Mouse (Mus musculus) lung, adult 2 months (tissue): ENCODE measurements around the gene Rpl7l1. TPM values are rescaled to one million over a fixed set of nuclear protein-coding genes. Genes with fewer than 3 reads are reported as not detected.
A peak's percentile ranks its signal among the peaks of the same experiment; 100 is the strongest.

Source experiments
- DNase-seq: peaks from one replicate; pipeline ENCODE4 v3.0.0; 2022
- H3K4me1 ChIP-seq: fragments of 200-500 bp; 2 replicates; pipeline ENCODE4 v1.6.1; 2011; ENCODE audit warnings: low read length; ENCODE audit not compliant: control insufficient read depth, insufficient read depth
- H3K4me3 ChIP-seq: fragments of 200-500 bp; replicated peaks from 2 replicates; pipeline ENCODE3; 2011; ENCODE audit warnings: low read depth, mild to moderate bottlenecking, control low read depth, low read length; ENCODE audit errors: extremely low read depth
- CTCF ChIP-seq: fragments of 200-500 bp; IDR thresholded peaks from 2 replicates; pipeline ENCODE4 v1.5.1; 2011; ENCODE audit warnings: mild to moderate bottlenecking, low read length, control low read depth; ENCODE audit not compliant: insufficient read depth
- POLR2A ChIP-seq: fragments of 200-500 bp; IDR thresholded peaks from 2 replicates; pipeline ENCODE4 v1.6.1; 2011; ENCODE audit warnings: low read depth, mild to moderate bottlenecking, control low read depth, low read length, borderline replicate concordance; ENCODE audit errors: extremely low read depth
- WGBS: fragments of 180-500 bp; shearing (Covaris S2); methylation state at CpG from one replicate; pipeline ENCODE4 v1.1.7; 2018; 5-methylcytosine and 5-hydroxymethylcytosine counted together
- polyA plus RNA-seq: library from polyadenylated mRNA; depleted of rRNA; stranded (reverse); fragments of >200 nt; gene quantifications from 2 replicates; pipeline ENCODE4 v1.2.3, GENCODE M21; 2012; rRNA removed

The Rpl7l1 gene
- polyA plus RNA-seq: 14.3 and 21.6 TPM in 2 replicates

- TF ChIP-seq CTCF (peak; percentile 46), POLR2A (peak; percentile 92; the same call in 1 of the 2 replicates)
- WGBS: under 1% methylated on average over 44 of the region's 44 CpGs
- H3K4me3 ChIP-seq: peak within 1 kb of the TSS; percentile 84
- DNase-seq: peak; percentile 87
- peaks cover 2% of the 10 kb centered on the region; the same call in 1 of the 2 replicates for H3K4me1 ChIP-seq
Measured at GRCm38 (mm10) chr17:46782341-46783221, at the start of gene Rpl7l1. Rpl7l1 (minus strand) TSS chr17:46782672.

DNA sequence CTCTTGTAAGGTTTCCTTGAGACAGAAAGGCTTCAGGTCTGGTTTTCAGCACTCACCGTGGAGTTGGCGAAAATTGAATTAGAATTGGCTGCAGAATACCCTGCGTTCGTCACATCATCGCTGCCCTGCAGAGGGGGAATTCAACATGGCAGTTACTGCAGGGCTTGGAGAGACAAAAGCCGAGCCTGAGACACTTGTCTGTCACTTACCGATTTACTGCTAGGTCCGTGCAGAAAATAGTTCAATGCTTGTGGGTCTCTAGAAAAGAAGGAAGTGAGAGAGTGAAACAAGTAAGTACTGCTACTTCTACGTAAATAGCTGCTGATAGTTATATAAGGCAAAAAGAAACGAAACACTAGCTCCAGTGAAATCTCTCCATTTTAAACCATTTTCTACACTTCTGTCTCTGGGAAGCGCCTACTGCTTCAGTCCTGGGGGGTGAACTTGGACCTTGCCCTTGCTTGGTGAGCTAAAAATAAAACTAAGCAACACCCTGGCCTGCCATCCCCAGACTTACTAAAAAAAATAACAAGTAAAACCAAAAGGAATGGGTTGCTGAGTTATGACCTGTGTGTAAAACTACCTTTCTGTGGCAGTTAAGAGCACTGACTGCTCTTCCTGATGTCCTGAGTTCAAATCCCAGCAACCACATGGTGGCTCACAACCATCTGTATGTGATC is 47.5 kb upstream of the Rpl7l1 start:
- Histone ChIP-seq H3K4me1 (peaks cover 14% of the 10 kb centered on the region), H3K4me3 (no peak overlapping the region)
- 83% methylated on average over 11 of the region's 11 CpGs for WGBS
- no peak for TF ChIP-seq CTCF
- no peak for DNase-seq

GRCm38 (mm10) chr17:46828935-46829334 is 46.5 kb upstream of the Rpl7l1 start:
- no peak for DNase-seq
- 73% methylated on average over 3 of the region's 3 CpGs for WGBS

DNA sequence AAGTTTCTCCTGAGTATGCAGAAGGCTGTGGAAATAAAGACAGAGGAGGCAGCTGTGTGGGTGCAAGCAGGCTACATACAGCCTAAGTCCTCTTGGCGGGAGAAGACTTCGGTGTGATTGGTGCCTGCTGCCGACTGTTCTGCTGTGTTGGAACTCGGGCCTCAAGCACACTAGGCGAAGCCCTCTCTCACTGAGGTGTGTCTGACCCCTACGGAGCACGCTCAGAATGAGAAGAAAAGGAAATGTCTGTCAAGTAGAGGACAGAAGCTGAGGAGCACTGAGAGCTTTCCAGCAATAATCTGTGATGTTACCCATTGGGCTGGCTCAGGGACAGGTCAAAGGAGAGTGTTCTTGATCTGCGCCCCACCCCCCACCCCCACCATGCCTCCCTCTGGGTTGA is 40.6 kb upstream of the Rpl7l1 start:
- no peak for DNase-seq
- 85% methylated on average over 8 of the region's 8 CpGs for WGBS
- H3K4me3 ChIP-seq: no peak overlapping the region
- no peak for TF ChIP-seq POLR2A
- no peak for TF ChIP-seq CTCF
- H3K4me1 ChIP-seq: no peaks in the 10 kb centered on the region

More at GRCm38 (mm10) chr17:46828935-46829334, 46.5 kb upstream of the Rpl7l1 start:
- no peak overlapping the region for H3K4me3 ChIP-seq
- TF ChIP-seq CTCF (no peak), POLR2A (no peak)
- H3K4me1 ChIP-seq: peaks cover 14% of the 10 kb centered on the region

- WGBS: 90% methylated on average over 7 of the region's 7 CpGs
- no peak for DNase-seq
- H3K4me3 ChIP-seq: no peak overlapping the region
- TF ChIP-seq POLR2A (no peak), CTCF (no peak)
- no peaks in the 10 kb centered on the region for H3K4me1 ChIP-seq
Measured at GRCm38 (mm10) chr17:46820628-46821027, 38.2 kb upstream of the Rpl7l1 start.

- TF ChIP-seq CTCF (no peak), POLR2A (no peak)
- no peaks in the 10 kb centered on the region for H3K4me1 ChIP-seq
- no peak for DNase-seq
- 90% methylated on average over 12 of the region's 12 CpGs for WGBS
- H3K4me3 ChIP-seq: no peak overlapping the region
Measured at GRCm38 (mm10) chr17:46817734-46818158, 35.3 kb upstream of the Rpl7l1 start.

GRCm38 (mm10) chr17:46816306-46816705 is 33.8 kb upstream of the Rpl7l1 start:
- TF ChIP-seq CTCF: no peak
- no peak for TF ChIP-seq POLR2A
- no peak overlapping the region for H3K4me3 ChIP-seq
- H3K4me1 ChIP-seq: no peaks in the 10 kb centered on the region
- 82% methylated on average over 13 of the region's 13 CpGs for WGBS
- DNase-seq: no peak

DNA sequence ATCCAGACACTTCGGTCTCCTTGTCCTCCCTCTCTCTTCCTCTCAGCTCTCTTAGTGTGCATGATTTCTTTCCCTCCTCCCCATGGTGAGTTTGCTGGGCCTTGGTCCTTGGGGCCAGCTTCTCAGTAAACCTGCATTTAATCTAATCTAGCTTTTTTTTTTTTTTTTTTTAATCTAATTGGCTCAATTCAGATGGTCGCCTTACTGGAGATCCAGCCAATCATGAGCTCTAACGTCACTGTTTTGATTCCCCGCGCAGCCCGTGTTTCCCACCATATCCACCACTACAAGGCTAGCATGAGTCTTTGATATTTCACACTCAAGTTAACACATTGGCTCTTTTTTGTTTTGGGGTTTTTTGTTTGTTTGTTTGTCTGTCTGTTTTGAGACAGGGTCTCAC is 32.0 kb upstream of the Rpl7l1 start:
- TF ChIP-seq CTCF (no peak), POLR2A (no peak)
- 93% methylated on average over 6 of the region's 6 CpGs for WGBS

GRCm38 (mm10) chr17:46813637-46814036 is 31.2 kb upstream of the Rpl7l1 start:
- DNase-seq: no peak
- WGBS: 59% methylated on average over 8 of the region's 8 CpGs
- no peaks in the 10 kb centered on the region for H3K4me1 ChIP-seq
- TF ChIP-seq POLR2A (no peak), CTCF (no peak)
- no peak overlapping the region for H3K4me3 ChIP-seq

More for the DNA sequence above, 32.0 kb upstream of the Rpl7l1 start:
- H3K4me3 ChIP-seq: no peak overlapping the region
- no peak for DNase-seq
- H3K4me1 ChIP-seq: no peaks in the 10 kb centered on the region
